Mouse (Mus musculus) kidney, postnatal 36 days (tissue): ENCODE results near the gene Hcls1.

Source experiments
- DNase-seq, 2 experiments: peaks; one replicate each; pipeline ENCODE4 v3.0.0; 2021 to 2022; ENCODE audit warnings: mixed read lengths in 2 of 2

Gene Hcls1

GRCm38 (mm10) chr16:36989999-36990625 is 55.3 kb downstream of the Hcls1 start, which contains the start of gene Fbxo40:
Gene Fbxo40 (minus strand): TSS chr16:36990467.
- DNase-seq, result peak; percentile 55 to 57

GRCm38 (mm10) chr16:36997650-36998049 is 62.9 kb downstream of the Hcls1 start:
- no peak for DNase-seq

GRCm38 (mm10) chr16:36999366-36999972 is 64.7 kb downstream of the Hcls1 start:
- DNase-seq, result no peak

- no peak for DNase-seq
Observed at GRCm38 (mm10) chr16:37009262-37009661, 74.5 kb downstream of the Hcls1 start.

- DNase-seq, result peak; percentile 13 to 54
Observed at GRCm38 (mm10) chr16:37010370-37010769, 75.6 kb downstream of the Hcls1 start.

GRCm38 (mm10) chr16:37011061-37011921 is 76.5 kb downstream of the Hcls1 start, which contains the start of gene Polq:
Gene Polq (plus strand): TSS chr16:37011786.
- DNase-seq, result peak; percentile 93 to 95

GRCm38 (mm10) chr16:37011922-37012289 is 77.1 kb downstream of the Hcls1 start:
- no peak for DNase-seq

- no peak for DNase-seq
Observed at GRCm38 (mm10) chr16:37012336-37012735, 77.6 kb downstream of the Hcls1 start.
